Mouse (Mus musculus) forebrain, embryonic 10.5 days (tissue): ENCODE data around the gene Mettl1. TPM values are rescaled to one million over a fixed set of nuclear protein-coding genes. Genes with fewer than 3 reads are reported as not detected.

Experiments used
- DNase-seq: peaks from one replicate; pipeline ENCODE4 v3.0.0-alpha.2; 2017; ENCODE audit warnings: low spot score; ENCODE audit errors: extremely low spot score
- H3K27ac ChIP-seq: fragments of 300-500 bp; sonication (generic); 2 replicates; pipeline ENCODE4 v1.5.1; 2016; ENCODE audit warnings: mild to moderate bottlenecking
- H3K27me3 ChIP-seq: fragments of 300-500 bp; sonication (generic); 2 replicates; pipeline ENCODE4 v1.6.1; 2016; ENCODE audit warnings: mild to moderate bottlenecking; ENCODE audit not compliant: poor library complexity, severe bottlenecking
- H3K36me3 ChIP-seq: fragments of 300-500 bp; sonication (generic); replicated peaks from 2 replicates; pipeline ENCODE4 v1.6.1; 2016; ENCODE audit warnings: mild to moderate bottlenecking, moderate library complexity
- H3K4me1 ChIP-seq: fragments of 300-500 bp; sonication (generic); 2 replicates; pipeline ENCODE4 v1.6.1; 2016
- H3K4me3 ChIP-seq: fragments of 300-500 bp; sonication (generic); 2 replicates; pipeline ENCODE4 v1.5.1; 2016; ENCODE audit warnings: mild to moderate bottlenecking, moderate library complexity
- H3K9me3 ChIP-seq: fragments of 300-500 bp; sonication (generic); 2 replicates; pipeline ENCODE4 v1.6.1; 2016; ENCODE audit warnings: mild to moderate bottlenecking, moderate library complexity
- WGBS: fragments of 180-500 bp; shearing (Covaris S2); methylation state at CpG from one replicate; pipeline ENCODE4 v1.1.7; 2016; 5-methylcytosine and 5-hydroxymethylcytosine counted together
- polyA plus RNA-seq: library from polyadenylated mRNA; unstranded; fragments of >200 nt; fragmentation: Nextera tagmentation; extraction: Ambion mirVana; gene quantifications from 2 replicates; pipeline ENCODE4 v1.2.1, GENCODE M21; 2016

Gene Mettl1
- 62.1 and 65.2 TPM in 2 replicates for polyA plus RNA-seq

DNA sequence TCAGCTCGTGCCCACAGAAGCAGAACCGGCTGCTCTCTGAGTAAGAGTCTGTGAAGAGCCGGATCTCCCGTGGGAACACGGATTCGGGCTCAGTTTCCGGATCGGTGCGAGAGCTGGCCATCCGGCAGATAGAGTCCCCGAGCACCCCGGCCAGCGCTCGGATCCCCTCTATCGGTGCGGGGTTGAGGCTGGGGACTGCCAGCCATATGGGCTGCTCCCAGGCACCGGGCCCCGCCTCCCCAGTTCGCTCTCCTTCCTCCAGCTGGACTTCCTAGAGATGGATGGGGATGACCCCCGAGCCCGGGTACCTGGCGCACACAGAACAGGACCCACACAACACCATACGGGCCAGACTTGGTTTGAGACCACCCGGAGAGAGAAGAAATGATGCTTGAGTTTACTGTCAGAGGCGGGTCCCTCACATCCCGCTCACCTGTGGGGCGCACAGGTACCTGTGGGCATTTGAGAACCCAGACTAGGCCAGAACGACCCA lies at the start of gene Mettl1, which contains the start of gene Eef1akmt3:
Mettl1 (plus strand) TSS at position 141 of the 493 bp plus-strand sequence.
Eef1akmt3 (minus strand) TSS at position 240 of the 493 bp plus-strand sequence.
- Histone ChIP-seq H3K4me3 (peak within 1 kb of the TSS; percentile 96), H3K4me1 (peaks cover 30% of the 10 kb centered on the region), H3K27me3 (peaks cover 21% of the 10 kb centered on the region), H3K36me3 (peaks cover 32% of the 10 kb centered on the region), H3K9me3 (no peaks in the 10 kb centered on the region), H3K27ac (peak within 1 kb of the TSS; percentile 93)
- under 1% methylated on average over 28 of the region's 28 CpGs for WGBS
- no peak for DNase-seq

- Histone ChIP-seq H3K4me1 (peaks cover 40% of the 10 kb centered on the region), H3K27ac (no peak overlapping the region), H3K36me3 (peaks cover 62% of the 10 kb centered on the region), H3K4me3 (no peak overlapping the region), H3K27me3 (no peaks in the 10 kb centered on the region), H3K9me3 (no peaks in the 10 kb centered on the region)
- no peak for DNase-seq
- 91% methylated on average over 3 of the region's 3 CpGs for WGBS
These were observed 49.5 kb upstream of the Mettl1 start for GRCm38 (mm10) chr10:126991676-126992075.

DNA sequence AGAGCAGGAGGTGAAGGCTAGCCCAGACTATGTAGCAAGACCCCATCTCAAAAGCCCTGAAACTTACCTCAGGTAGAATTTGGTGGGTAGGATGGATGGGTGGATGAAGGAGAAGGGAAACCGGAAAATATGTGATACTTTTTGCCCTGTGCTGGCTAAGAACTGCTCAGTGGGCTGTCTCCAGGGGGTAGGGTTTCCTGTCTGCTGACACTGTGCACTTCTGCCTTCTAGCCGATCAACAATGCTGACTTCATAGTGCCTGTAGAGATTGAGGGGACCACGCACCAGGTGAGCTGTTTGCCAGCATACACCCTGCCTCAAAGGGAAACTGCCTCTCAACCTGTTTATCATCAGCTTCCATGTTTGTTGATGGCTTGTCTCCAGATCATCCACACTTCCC lies 47.6 kb upstream of the Mettl1 start:
- no peak for DNase-seq
- WGBS: 97% methylated on average over 3 of the region's 3 CpGs
- Histone ChIP-seq H3K27ac (no peak overlapping the region), H3K4me3 (no peak overlapping the region), H3K36me3 (peaks cover 75% of the 10 kb centered on the region), H3K9me3 (no peaks in the 10 kb centered on the region), H3K4me1 (peaks cover 21% of the 10 kb centered on the region), H3K27me3 (no peaks in the 10 kb centered on the region)

GRCm38 (mm10) chr10:126997340-126998113 lies 43.7 kb upstream of the Mettl1 start:
- Histone ChIP-seq H3K9me3 (no peaks in the 10 kb centered on the region), H3K27me3 (no peaks in the 10 kb centered on the region), H3K4me1 (no peaks in the 10 kb centered on the region), H3K4me3 (no peak overlapping the region), H3K27ac (no peak overlapping the region), H3K36me3 (peaks cover 78% of the 10 kb centered on the region)
- DNase-seq: no peak
- WGBS: 79% methylated on average over 13 of the region's 13 CpGs

DNA sequence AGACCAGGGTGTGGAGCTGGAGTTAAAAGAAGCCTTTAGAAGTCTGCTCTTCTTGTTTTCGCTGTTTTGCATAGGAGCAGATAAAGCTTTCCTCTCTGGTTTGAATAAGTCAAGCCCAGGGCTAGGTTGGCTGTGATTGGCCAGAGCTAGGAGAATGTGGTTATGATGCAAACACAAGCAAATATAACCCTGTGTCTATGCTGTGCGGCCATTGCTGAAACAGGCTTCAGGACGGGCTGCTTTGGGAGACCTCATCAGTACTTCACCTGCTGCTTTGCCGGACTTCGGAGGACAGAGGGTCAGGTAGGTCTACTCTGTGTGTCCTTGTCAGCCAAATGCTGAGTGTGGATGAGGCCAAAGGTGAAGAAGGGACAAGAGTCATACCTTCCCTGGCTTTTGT lies 40.7 kb upstream of the Mettl1 start, which contains the start of gene Avil:
Avil (plus strand) TSS at position 181 of the 400 bp plus-strand sequence.
- no peak for DNase-seq
- no peak within 1 kb of the TSS for H3K4me3 ChIP-seq
- H3K27ac ChIP-seq: no peak within 1 kb of the TSS
- H3K36me3 ChIP-seq: peaks cover 48% of the 10 kb centered on the region
- H3K27me3 ChIP-seq: no peaks in the 10 kb centered on the region
- H3K9me3 ChIP-seq: no peaks in the 10 kb centered on the region
- 93% methylated on average over 5 of the region's 5 CpGs for WGBS
- H3K4me1 ChIP-seq: peaks cover 10% of the 10 kb centered on the region

DNA sequence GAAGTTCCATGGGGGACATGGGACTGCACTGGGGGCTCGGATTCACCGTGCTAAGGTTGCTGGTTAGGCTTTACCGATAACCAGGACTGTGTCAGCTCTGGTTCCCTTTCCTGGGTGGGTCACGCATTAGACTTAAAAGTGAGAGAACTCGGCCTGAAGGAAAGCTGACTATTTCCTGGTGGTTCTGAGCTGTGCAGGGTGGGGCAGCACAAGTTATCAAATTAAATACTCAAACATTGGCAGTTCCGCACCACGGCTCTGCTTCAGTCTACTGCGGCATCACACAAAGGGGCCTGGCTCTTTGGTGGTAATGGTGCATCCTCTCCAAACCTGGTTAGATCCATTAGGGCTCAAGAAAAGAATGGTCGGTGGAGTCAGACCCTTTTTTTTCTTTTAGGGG lies 39.9 kb upstream of the Mettl1 start:
- 91% methylated on average over 9 of the region's 9 CpGs for WGBS
- Histone ChIP-seq H3K27ac (no peak overlapping the region), H3K4me1 (peaks cover 10% of the 10 kb centered on the region), H3K9me3 (no peaks in the 10 kb centered on the region), H3K36me3 (peaks cover 41% of the 10 kb centered on the region), H3K27me3 (no peaks in the 10 kb centered on the region), H3K4me3 (no peak overlapping the region)
- no peak for DNase-seq

DNA sequence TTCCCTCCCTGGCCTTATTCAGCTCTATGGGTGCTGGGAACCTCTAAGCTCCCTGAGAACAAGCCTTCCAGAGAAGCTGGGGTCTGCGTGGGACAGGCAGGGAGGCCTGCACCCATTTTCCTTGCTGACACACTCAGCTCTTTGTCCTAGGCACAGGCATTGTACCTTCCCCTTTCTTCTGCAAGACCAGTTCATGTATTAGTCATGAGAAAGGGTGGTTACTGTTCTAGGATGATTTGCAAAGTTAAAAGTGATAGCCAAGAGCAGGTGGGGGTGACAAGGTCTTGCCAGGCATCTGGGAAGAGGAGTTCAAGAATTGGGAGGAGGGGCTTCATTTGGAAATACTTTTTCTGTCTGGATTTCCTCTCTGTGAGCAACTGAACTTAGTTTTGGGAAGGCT lies 39.2 kb upstream of the Mettl1 start:
- Histone ChIP-seq H3K4me1 (peaks cover 10% of the 10 kb centered on the region), H3K9me3 (no peaks in the 10 kb centered on the region), H3K36me3 (peaks cover 40% of the 10 kb centered on the region), H3K27me3 (no peaks in the 10 kb centered on the region), H3K4me3 (no peak overlapping the region), H3K27ac (no peak overlapping the region)
- WGBS: 90% methylated on average over 1 of the region's 1 CpGs
- no peak for DNase-seq

DNA sequence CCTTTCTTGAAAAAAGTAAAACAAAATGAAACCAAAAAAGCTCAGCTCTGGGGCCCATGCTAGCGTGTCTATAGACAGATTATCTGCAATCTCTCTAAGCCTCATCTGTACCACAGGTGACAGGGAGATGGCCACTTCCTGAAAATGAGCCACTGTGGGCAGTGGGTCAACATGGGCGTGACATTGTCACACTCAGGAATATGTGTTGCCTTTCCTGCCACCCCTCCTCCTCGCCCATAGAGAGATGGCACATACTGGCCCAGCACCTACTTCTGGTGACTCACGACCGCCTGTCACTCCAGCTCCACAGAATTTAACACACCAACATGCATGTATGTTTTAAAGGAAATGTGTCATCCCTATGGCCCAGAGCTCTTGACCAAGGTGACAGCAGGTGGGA lies 38.4 kb upstream of the Mettl1 start:
- H3K36me3 ChIP-seq: peaks cover 32% of the 10 kb centered on the region
- H3K4me3 ChIP-seq: no peak overlapping the region
- H3K27me3 ChIP-seq: no peaks in the 10 kb centered on the region
- no peaks in the 10 kb centered on the region for H3K9me3 ChIP-seq
- H3K27ac ChIP-seq: 0 out of 2 replicates have a peak overlapping the region, but pooled peaks have one; percentile 8
- H3K4me1 ChIP-seq: peaks cover 13% of the 10 kb centered on the region
- 87% methylated on average over 5 of the region's 5 CpGs for WGBS
- DNase-seq: no peak

DNA sequence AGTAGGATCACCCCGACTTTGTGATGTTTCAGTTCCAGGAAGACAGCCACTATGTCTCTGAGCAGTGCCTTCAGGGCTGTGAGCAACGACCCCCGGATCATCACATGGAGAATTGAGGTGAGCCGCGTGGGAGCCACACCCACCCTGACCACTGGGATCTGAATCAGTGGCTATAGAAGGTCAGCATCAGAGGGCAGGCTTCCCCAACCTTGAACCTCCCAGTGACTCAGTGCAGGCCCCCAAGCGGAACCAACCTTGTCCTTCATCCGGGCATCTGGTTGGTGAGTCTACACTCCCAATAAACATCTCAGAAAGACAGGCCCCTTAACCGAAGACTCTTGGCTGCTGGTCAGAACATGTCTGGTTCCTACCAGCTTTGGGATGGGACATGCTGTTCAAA lies 37.9 kb upstream of the Mettl1 start:
- no peak overlapping the region for H3K4me3 ChIP-seq
- DNase-seq: no peak
- peaks cover 14% of the 10 kb centered on the region for H3K4me1 ChIP-seq
- H3K27me3 ChIP-seq: no peaks in the 10 kb centered on the region
- WGBS: 88% methylated on average over 8 of the region's 8 CpGs
- H3K36me3 ChIP-seq: peaks cover 27% of the 10 kb centered on the region
- no peak overlapping the region for H3K27ac ChIP-seq
- no peaks in the 10 kb centered on the region for H3K9me3 ChIP-seq

GRCm38 (mm10) chr10:127003806-127004205 lies 37.4 kb upstream of the Mettl1 start:
- Histone ChIP-seq H3K27me3 (no peaks in the 10 kb centered on the region), H3K9me3 (no peaks in the 10 kb centered on the region), H3K4me3 (no peak overlapping the region), H3K27ac (no peak overlapping the region), H3K4me1 (peaks cover 14% of the 10 kb centered on the region), H3K36me3 (peaks cover 22% of the 10 kb centered on the region)
- no peak for DNase-seq
- 82% methylated on average over 7 of the region's 7 CpGs for WGBS

GRCm38 (mm10) chr10:127016488-127016887 lies 24.7 kb upstream of the Mettl1 start:
- DNase-seq: no peak
- Histone ChIP-seq H3K27me3 (no peaks in the 10 kb centered on the region), H3K4me3 (no peak overlapping the region), H3K4me1 (peaks cover 12% of the 10 kb centered on the region), H3K36me3 (peaks cover 8% of the 10 kb centered on the region), H3K9me3 (no peaks in the 10 kb centered on the region), H3K27ac (no peak overlapping the region)
- WGBS: 69% methylated on average over 5 of the region's 5 CpGs

- WGBS: 22% methylated on average over 2 of the region's 2 CpGs
- H3K4me3 ChIP-seq: no peak overlapping the region
- H3K9me3 ChIP-seq: no peaks in the 10 kb centered on the region
These were observed 24.1 kb upstream of the Mettl1 start for GRCm38 (mm10) chr10:127017071-127017470.

DNA sequence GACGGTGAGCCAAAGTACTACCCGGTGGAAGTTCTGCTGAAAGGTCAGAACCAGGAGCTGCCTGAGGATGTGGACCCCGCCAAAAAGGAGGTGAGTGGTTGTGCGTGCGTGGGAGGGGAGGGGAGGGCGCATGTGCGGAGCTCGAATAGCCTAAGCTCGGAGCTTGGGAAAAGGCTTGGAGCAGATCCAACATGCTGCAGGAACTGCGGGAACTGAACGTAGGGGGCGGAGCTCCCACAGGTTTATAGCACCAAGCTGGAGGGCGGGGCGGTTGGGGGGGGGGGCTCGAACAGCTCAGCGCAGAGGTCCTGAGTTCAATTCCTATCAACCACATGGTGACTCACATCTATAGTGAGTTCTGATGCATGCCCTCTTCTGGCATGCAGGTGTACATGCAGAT lies 22.8 kb upstream of the Mettl1 start:
- 89% methylated on average over 16 of the region's 16 CpGs for WGBS
- H3K36me3 ChIP-seq: peaks cover 27% of the 10 kb centered on the region
- H3K27me3 ChIP-seq: no peaks in the 10 kb centered on the region
- H3K4me1 ChIP-seq: peaks cover 12% of the 10 kb centered on the region
- H3K9me3 ChIP-seq: no peaks in the 10 kb centered on the region
- no peak for DNase-seq
- no peak overlapping the region for H3K4me3 ChIP-seq
- H3K27ac ChIP-seq: no peak overlapping the region

More at GRCm38 (mm10) chr10:127017071-127017470, 24.1 kb upstream of the Mettl1 start:
- DNase-seq: no peak
- Histone ChIP-seq H3K4me1 (peaks cover 12% of the 10 kb centered on the region), H3K27ac (no peak overlapping the region), H3K36me3 (peaks cover 14% of the 10 kb centered on the region), H3K27me3 (no peaks in the 10 kb centered on the region)
